Mouse (Mus musculus): ENCODE data around the gene Cnppd1. TPM values are rescaled to one million over a fixed set of nuclear protein-coding genes. Genes with fewer than 3 reads are reported as not detected.

Gene Cnppd1
- 44.4 and 47.6 TPM in 2 replicates for polyA plus RNA-seq (2014; fragmentation: Nextera tagmentation; extraction: Ambion mirVana)

DNA sequence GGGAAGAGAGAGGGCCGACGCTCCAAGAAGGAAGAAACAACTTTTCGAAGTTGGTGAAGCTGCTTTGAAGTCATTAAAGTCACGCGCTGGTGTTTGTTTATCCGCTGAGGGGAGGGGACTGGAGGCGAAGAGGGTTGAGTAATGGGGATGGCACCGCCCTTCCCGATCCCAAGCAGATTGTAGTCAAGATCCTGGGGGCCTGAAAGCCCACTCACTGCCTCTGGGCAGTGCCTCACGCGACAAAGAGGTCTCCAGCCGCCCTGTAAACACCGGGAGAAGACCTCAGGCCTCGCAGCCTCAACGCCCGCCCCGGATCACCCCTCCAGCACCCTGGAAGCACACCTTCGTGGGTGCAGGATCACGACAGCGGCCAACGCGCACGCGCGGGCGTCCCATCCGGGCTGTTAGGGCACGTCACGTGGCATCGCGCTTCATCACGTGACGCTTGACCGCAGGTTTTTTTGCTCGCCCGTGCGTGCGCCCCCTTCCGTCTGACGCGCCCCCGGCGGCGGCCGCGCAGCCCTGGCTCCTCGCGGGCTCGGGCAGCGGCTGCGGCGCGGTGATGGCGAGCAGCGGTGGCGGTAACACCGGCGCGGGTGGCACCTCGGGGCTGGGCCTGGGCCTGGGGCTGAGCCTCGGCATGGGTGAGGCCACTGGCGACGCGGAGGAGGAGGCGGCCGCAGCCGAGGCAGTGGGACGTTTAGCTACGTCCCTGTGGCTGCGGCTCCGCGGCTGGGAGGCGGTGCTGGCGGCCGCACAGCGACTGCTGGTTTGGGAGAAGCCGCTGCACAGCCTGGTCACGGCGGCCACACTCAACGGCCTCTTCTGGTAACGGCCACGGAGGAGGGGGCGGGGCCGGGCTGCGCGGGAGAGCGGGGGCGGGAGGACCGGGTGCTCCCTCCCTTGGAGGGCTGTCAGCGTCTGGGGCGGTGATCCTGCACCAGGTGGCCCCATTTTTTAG, at the start of gene Cnppd1, which contains the start of gene Retreg2:
Cnppd1 (minus strand) TSS at position 411 of the 961 bp plus-strand sequence.
Retreg2 (plus strand) TSS at position 478 of the 961 bp plus-strand sequence.
- H3K9me3 ChIP-seq (ENCODE audit: control insufficient read depth, low read length) = no peaks in the 10 kb centered on the region
- no peaks in the 10 kb centered on the region; the same call in 1 of the 2 replicates for H3K27me3 ChIP-seq (ENCODE audit: control insufficient read depth, insufficient read depth, low read length)
- peak within 1 kb of the TSS; percentile 97 for H3K4me2 ChIP-seq (ENCODE audit: low read depth, low read length)
- under 1% methylated on average over 78 of the region's 91 CpGs for WGBS
- peak within 1 kb of the TSS; percentile 93 for H3K9ac ChIP-seq (replicated peaks; ENCODE audit: low read depth, low read length)
- peaks cover 36% of the 10 kb centered on the region for H3K36me3 ChIP-seq (ENCODE audit: control insufficient read depth, insufficient read depth, low read length)
- H3K4me1 ChIP-seq (ENCODE audit: control insufficient read depth, insufficient read depth, low read length) = peaks cover 17% of the 10 kb centered on the region
- ATAC-seq (ENCODE audit: low read depth) = peak; percentile 87
- peak within 1 kb of the TSS; percentile 91 for H3K4me3 ChIP-seq (ENCODE audit: low read depth, low read length)
- peak within 1 kb of the TSS; percentile 98 for H3K27ac ChIP-seq (ENCODE audit: low read depth, low read length)

GRCm38 (mm10) chr1:75191622-75192402, 49.3 kb upstream of the Cnppd1 start, which contains the start of the genes Ankzf1 and Atg9a:
Gene Ankzf1, plus strand, starts transcription at chr1:75192151.
Gene Atg9a, minus strand, starts transcription at chr1:75192196.
- Histone ChIP-seq H3K36me3 (ENCODE audit: control insufficient read depth, insufficient read depth, low read length) (peaks cover 9% of the 10 kb centered on the region; the same call in 1 of the 2 replicates), H3K4me2 (ENCODE audit: low read depth, low read length) (peak within 1 kb of the TSS; percentile 97), H3K9me3 (ENCODE audit: control insufficient read depth, low read length) (no peaks in the 10 kb centered on the region), H3K27ac (ENCODE audit: low read depth, low read length) (peak within 1 kb of the TSS; percentile 95), H3K9ac (replicated peaks; ENCODE audit: low read depth, low read length) (peak within 1 kb of the TSS; percentile 92), H3K4me3 (ENCODE audit: low read depth, low read length) (peak within 1 kb of the TSS; percentile 82), H3K4me1 (ENCODE audit: control insufficient read depth, insufficient read depth, low read length) (peaks cover 15% of the 10 kb centered on the region; the same call in 1 of the 2 replicates), H3K27me3 (ENCODE audit: control insufficient read depth, insufficient read depth, low read length) (no peaks in the 10 kb centered on the region; the same call in 1 of the 2 replicates)
- under 1% methylated on average over 49 of the region's 56 CpGs for WGBS
- ATAC-seq (ENCODE audit: low read depth) = peak; percentile 100

GRCm38 (mm10) chr1:75191258-75191621, 48.7 kb upstream of the Cnppd1 start:
- Histone ChIP-seq H3K4me3 (ENCODE audit: low read depth, low read length) (peak overlapping the region; percentile 82), H3K27ac (ENCODE audit: low read depth, low read length) (peak overlapping the region; percentile 95), H3K36me3 (ENCODE audit: control insufficient read depth, insufficient read depth, low read length) (peaks cover 13% of the 10 kb centered on the region; the same call in 1 of the 2 replicates), H3K9ac (replicated peaks; ENCODE audit: low read depth, low read length) (peak overlapping the region; percentile 92), H3K4me1 (ENCODE audit: control insufficient read depth, insufficient read depth, low read length) (peaks cover 15% of the 10 kb centered on the region; the same call in 1 of the 2 replicates), H3K4me2 (ENCODE audit: low read depth, low read length) (peak overlapping the region; percentile 97), H3K9me3 (ENCODE audit: control insufficient read depth, low read length) (no peaks in the 10 kb centered on the region), H3K27me3 (ENCODE audit: control insufficient read depth, insufficient read depth, low read length) (no peaks in the 10 kb centered on the region; the same call in 1 of the 2 replicates)
- 60% methylated on average over 4 of the region's 5 CpGs for WGBS
- no peak for ATAC-seq (ENCODE audit: low read depth)

GRCm38 (mm10) chr1:75190577-75190976, 48.1 kb upstream of the Cnppd1 start:
- peaks cover 15% of the 10 kb centered on the region; the same call in 1 of the 2 replicates for H3K36me3 ChIP-seq (ENCODE audit: control insufficient read depth, insufficient read depth, low read length)
- no peak for ATAC-seq (ENCODE audit: low read depth)
- H3K4me1 ChIP-seq (ENCODE audit: control insufficient read depth, insufficient read depth, low read length) = peaks cover 15% of the 10 kb centered on the region; the same call in 1 of the 2 replicates
- peak overlapping the region; percentile 97 for H3K4me2 ChIP-seq (ENCODE audit: low read depth, low read length)
- peak overlapping the region; percentile 92; the same call in 1 of the 2 replicates for H3K9ac ChIP-seq (replicated peaks; ENCODE audit: low read depth, low read length)
- no peak overlapping the region for H3K27ac ChIP-seq (ENCODE audit: low read depth, low read length)
- no peaks in the 10 kb centered on the region; the same call in 1 of the 2 replicates for H3K27me3 ChIP-seq (ENCODE audit: control insufficient read depth, insufficient read depth, low read length)
- 75% methylated on average over 2 of the region's 2 CpGs for WGBS
- no peak overlapping the region for H3K4me3 ChIP-seq (ENCODE audit: low read depth, low read length)
- no peaks in the 10 kb centered on the region for H3K9me3 ChIP-seq (ENCODE audit: control insufficient read depth, low read length)

DNA sequence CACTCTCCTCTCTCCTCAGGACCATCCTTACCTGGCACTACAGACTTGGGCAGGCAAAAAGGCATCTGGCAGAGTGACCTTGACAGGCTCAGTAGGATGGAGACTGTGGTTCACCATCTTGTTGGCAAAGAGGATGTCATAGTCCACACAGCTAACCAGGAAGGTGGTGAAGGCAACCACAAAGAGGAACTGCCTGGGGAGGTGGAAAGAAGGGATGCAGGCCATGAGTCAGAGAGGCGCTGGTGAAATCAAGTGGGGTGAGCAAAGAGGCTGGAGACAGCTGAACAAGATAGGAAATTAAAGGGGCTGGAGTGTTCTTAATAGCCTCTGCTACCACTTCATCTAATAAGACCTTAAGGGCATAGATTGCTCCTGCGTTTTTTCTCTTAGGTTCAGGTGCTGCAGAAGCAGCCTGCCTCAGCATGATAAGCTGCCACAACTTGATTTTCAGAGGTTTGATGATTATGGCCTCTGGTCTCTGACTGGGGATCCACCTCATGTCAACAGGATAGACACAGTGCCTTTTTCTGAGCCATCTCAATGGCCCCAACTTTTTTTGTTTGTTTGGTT, 45.5 kb upstream of the Cnppd1 start:
- no peak overlapping the region for H3K9ac ChIP-seq (replicated peaks; ENCODE audit: low read depth, low read length)
- no peaks in the 10 kb centered on the region for H3K9me3 ChIP-seq (ENCODE audit: control insufficient read depth, low read length)
- ATAC-seq (ENCODE audit: low read depth) = no peak
- H3K4me3 ChIP-seq (ENCODE audit: low read depth, low read length) = no peak overlapping the region
- peaks cover 26% of the 10 kb centered on the region for H3K36me3 ChIP-seq (ENCODE audit: control insufficient read depth, insufficient read depth, low read length)
- H3K27ac ChIP-seq (ENCODE audit: low read depth, low read length) = no peak overlapping the region
- H3K4me1 ChIP-seq (ENCODE audit: control insufficient read depth, insufficient read depth, low read length) = peaks cover 10% of the 10 kb centered on the region; the same call in 1 of the 2 replicates
- no peaks in the 10 kb centered on the region; the same call in 1 of the 2 replicates for H3K27me3 ChIP-seq (ENCODE audit: control insufficient read depth, insufficient read depth, low read length)
- 93% methylated on average over 2 of the region's 2 CpGs for WGBS
- H3K4me2 ChIP-seq (ENCODE audit: low read depth, low read length) = no peak overlapping the region

DNA sequence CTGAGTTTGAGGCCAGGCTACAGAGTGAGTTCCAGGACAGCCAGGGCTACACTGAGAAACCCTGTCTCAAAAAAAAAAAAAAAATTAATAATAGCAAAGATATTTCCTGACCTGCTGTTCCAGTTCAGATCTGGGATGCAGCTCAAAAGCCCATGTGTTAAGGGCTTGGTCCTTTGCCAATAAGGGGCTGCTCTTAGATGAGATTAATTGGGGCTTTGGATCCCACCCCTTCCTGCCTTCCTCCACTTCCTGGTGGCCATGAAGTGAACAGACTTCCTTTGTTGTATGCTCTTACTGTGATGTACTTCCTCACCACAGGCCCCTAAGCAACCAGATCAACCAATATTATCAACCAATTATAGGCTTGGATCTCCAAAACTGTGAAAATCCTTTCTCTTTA, 44.6 kb upstream of the Cnppd1 start:
- Histone ChIP-seq H3K4me3 (ENCODE audit: low read depth, low read length) (no peak overlapping the region), H3K9ac (replicated peaks; ENCODE audit: low read depth, low read length) (no peak overlapping the region), H3K27ac (ENCODE audit: low read depth, low read length) (no peak overlapping the region), H3K9me3 (ENCODE audit: control insufficient read depth, low read length) (no peaks in the 10 kb centered on the region), H3K4me1 (ENCODE audit: control insufficient read depth, insufficient read depth, low read length) (peaks cover 8% of the 10 kb centered on the region; the same call in 1 of the 2 replicates), H3K36me3 (ENCODE audit: control insufficient read depth, insufficient read depth, low read length) (peaks cover 34% of the 10 kb centered on the region), H3K27me3 (ENCODE audit: control insufficient read depth, insufficient read depth, low read length) (no peaks in the 10 kb centered on the region; the same call in 1 of the 2 replicates), H3K4me2 (ENCODE audit: low read depth, low read length) (no peak overlapping the region)
- ATAC-seq (ENCODE audit: low read depth) = no peak

DNA sequence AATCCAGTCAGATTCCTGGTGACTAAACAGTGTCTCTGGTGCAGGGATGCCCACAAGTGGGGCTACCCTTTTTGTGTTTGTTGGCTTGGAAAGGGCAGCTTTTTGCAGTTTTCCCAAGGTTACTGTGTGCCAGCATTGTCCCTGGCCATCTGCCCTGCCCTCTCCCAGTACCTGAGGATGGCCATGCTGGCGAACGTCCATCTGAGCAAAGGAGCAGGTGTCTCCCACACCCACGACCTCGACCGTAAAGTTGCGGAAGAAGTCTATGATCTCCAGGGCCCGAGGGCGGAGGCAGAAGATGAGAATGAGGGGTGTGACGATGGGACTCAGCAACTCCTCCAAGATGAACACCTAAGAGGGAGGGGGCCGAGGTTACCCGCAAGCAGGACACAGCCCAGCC, 43.0 kb upstream of the Cnppd1 start:
- Histone ChIP-seq H3K36me3 (ENCODE audit: control insufficient read depth, insufficient read depth, low read length) (peaks cover 35% of the 10 kb centered on the region), H3K9ac (replicated peaks; ENCODE audit: low read depth, low read length) (no peak overlapping the region)
- 96% methylated on average over 11 of the region's 11 CpGs for WGBS

GRCm38 (mm10) chr1:75182160-75182559, 39.6 kb upstream of the Cnppd1 start:
- 70% methylated on average over 4 of the region's 4 CpGs for WGBS
- Histone ChIP-seq H3K4me2 (ENCODE audit: low read depth, low read length) (no peak overlapping the region), H3K4me3 (ENCODE audit: low read depth, low read length) (no peak overlapping the region), H3K27me3 (ENCODE audit: control insufficient read depth, insufficient read depth, low read length) (no peaks in the 10 kb centered on the region), H3K9me3 (ENCODE audit: control insufficient read depth, low read length) (no peaks in the 10 kb centered on the region), H3K27ac (ENCODE audit: low read depth, low read length) (no peak overlapping the region), H3K4me1 (ENCODE audit: control insufficient read depth, insufficient read depth, low read length) (peaks cover 15% of the 10 kb centered on the region; the same call in 1 of the 2 replicates), H3K36me3 (ENCODE audit: control insufficient read depth, insufficient read depth, low read length) (peaks cover 29% of the 10 kb centered on the region), H3K9ac (replicated peaks; ENCODE audit: low read depth, low read length) (no peak overlapping the region)
- no peak for ATAC-seq (ENCODE audit: low read depth)

More for the DNA sequence above, 43.0 kb upstream of the Cnppd1 start:
- Histone ChIP-seq H3K9me3 (ENCODE audit: control insufficient read depth, low read length) (no peaks in the 10 kb centered on the region), H3K27me3 (ENCODE audit: control insufficient read depth, insufficient read depth, low read length) (no peaks in the 10 kb centered on the region), H3K4me2 (ENCODE audit: low read depth, low read length) (no peak overlapping the region), H3K27ac (ENCODE audit: low read depth, low read length) (no peak overlapping the region), H3K4me3 (ENCODE audit: low read depth, low read length) (no peak overlapping the region), H3K4me1 (ENCODE audit: control insufficient read depth, insufficient read depth, low read length) (peaks cover under 1% of the 10 kb centered on the region; the same call in 1 of the 2 replicates)
- ATAC-seq (ENCODE audit: low read depth) = no peak

Measured in neural tube, embryonic 14.5 days (tissue).